Mouse (Mus musculus): Measurements from ENCODE around the gene Thbs4. TPM values are rescaled to one million over a fixed set of nuclear protein-coding genes. Genes with fewer than 3 reads are reported as not detected.

Gene Thbs4
- polyA plus RNA-seq, 1 experiment from 2014 or later: 1.8 TPM

GRCm38 (mm10) chr13:92733252-92733651 is 61.4 kb downstream of the Thbs4 start:
- Histone ChIP-seq H3K9me3 (no peaks in the 10 kb centered on the region), H3K36me3 (replicated peaks) (no peaks in the 10 kb centered on the region), H3K4me3 (no peak overlapping the region), H3K27me3 (replicated peaks; ENCODE audit: low read depth, poor library complexity, severe bottlenecking) (no peaks in the 10 kb centered on the region), H3K4me1 (peaks cover 7% of the 10 kb centered on the region), H3K27ac (replicated peaks) (no peak overlapping the region)
- WGBS: 45% methylated on average over 9 of the region's 9 CpGs
- peak; percentile 67 for DNase-seq (ENCODE audit: low spot score)

GRCm38 (mm10) chr13:92732836-92733235 is 61.8 kb downstream of the Thbs4 start:
- H3K9me3 ChIP-seq: no peaks in the 10 kb centered on the region
- DNase-seq (ENCODE audit: low spot score): no peak
- H3K4me3 ChIP-seq: no peak overlapping the region
- H3K27me3 ChIP-seq (replicated peaks; ENCODE audit: low read depth, poor library complexity, severe bottlenecking): no peaks in the 10 kb centered on the region
- H3K4me1 ChIP-seq: peaks cover 7% of the 10 kb centered on the region
- 86% methylated on average over 5 of the region's 5 CpGs for WGBS
- H3K27ac ChIP-seq (replicated peaks): no peak overlapping the region
- no peaks in the 10 kb centered on the region for H3K36me3 ChIP-seq (replicated peaks)

GRCm38 (mm10) chr13:92731811-92732210 is 62.8 kb downstream of the Thbs4 start:
- Histone ChIP-seq H3K4me1 (peaks cover 4% of the 10 kb centered on the region), H3K36me3 (replicated peaks) (no peaks in the 10 kb centered on the region), H3K4me3 (no peak overlapping the region), H3K9me3 (no peaks in the 10 kb centered on the region), H3K27me3 (replicated peaks; ENCODE audit: low read depth, poor library complexity, severe bottlenecking) (no peaks in the 10 kb centered on the region), H3K27ac (replicated peaks) (no peak overlapping the region)
- DNase-seq (ENCODE audit: low spot score): no peak
- WGBS: 81% methylated on average over 6 of the region's 6 CpGs

GRCm38 (mm10) chr13:92729811-92730210 is 64.8 kb downstream of the Thbs4 start:
- H3K36me3 ChIP-seq (replicated peaks): no peaks in the 10 kb centered on the region
- H3K27ac ChIP-seq (replicated peaks): no peak overlapping the region
- no peak overlapping the region for H3K4me3 ChIP-seq
- WGBS: 63% methylated on average over 13 of the region's 13 CpGs
- H3K27me3 ChIP-seq (replicated peaks; ENCODE audit: low read depth, poor library complexity, severe bottlenecking): no peaks in the 10 kb centered on the region
- no peaks in the 10 kb centered on the region for H3K4me1 ChIP-seq
- H3K9me3 ChIP-seq: no peaks in the 10 kb centered on the region
- no peak for DNase-seq (ENCODE audit: low spot score)

GRCm38 (mm10) chr13:92722389-92722788 is 72.2 kb downstream of the Thbs4 start:
- no peak overlapping the region for H3K27ac ChIP-seq (replicated peaks)
- 84% methylated on average over 5 of the region's 5 CpGs for WGBS
- no peaks in the 10 kb centered on the region for H3K4me1 ChIP-seq
- no peaks in the 10 kb centered on the region for H3K36me3 ChIP-seq (replicated peaks)
- no peaks in the 10 kb centered on the region for H3K9me3 ChIP-seq
- no peak for DNase-seq (ENCODE audit: low spot score)
- H3K4me3 ChIP-seq: no peak overlapping the region
- H3K27me3 ChIP-seq (replicated peaks; ENCODE audit: low read depth, poor library complexity, severe bottlenecking): no peaks in the 10 kb centered on the region

- no peak overlapping the region for H3K4me3 ChIP-seq
- no peak overlapping the region for H3K27ac ChIP-seq (replicated peaks)
- H3K4me1 ChIP-seq: no peaks in the 10 kb centered on the region
- no peaks in the 10 kb centered on the region for H3K9me3 ChIP-seq
- DNase-seq (ENCODE audit: low spot score): no peak
- H3K36me3 ChIP-seq (replicated peaks): no peaks in the 10 kb centered on the region
- 89% methylated on average over 4 of the region's 4 CpGs for WGBS
- H3K27me3 ChIP-seq (replicated peaks; ENCODE audit: low read depth, poor library complexity, severe bottlenecking): no peaks in the 10 kb centered on the region
Measured at GRCm38 (mm10) chr13:92721006-92721405, 73.6 kb downstream of the Thbs4 start.

GRCm38 (mm10) chr13:92717851-92718665 is 76.6 kb downstream of the Thbs4 start:
- no peaks in the 10 kb centered on the region for H3K9me3 ChIP-seq
- no peaks in the 10 kb centered on the region for H3K27me3 ChIP-seq (replicated peaks; ENCODE audit: low read depth, poor library complexity, severe bottlenecking)
- no peaks in the 10 kb centered on the region for H3K4me1 ChIP-seq
- H3K36me3 ChIP-seq (replicated peaks): no peaks in the 10 kb centered on the region
- DNase-seq (ENCODE audit: low spot score): no peak
- 94% methylated on average over 3 of the region's 3 CpGs for WGBS
- H3K4me3 ChIP-seq: no peak overlapping the region
- H3K27ac ChIP-seq (replicated peaks): no peak overlapping the region

- H3K9me3 ChIP-seq: no peaks in the 10 kb centered on the region
- no peak overlapping the region for H3K4me3 ChIP-seq
- H3K27me3 ChIP-seq (replicated peaks; ENCODE audit: low read depth, poor library complexity, severe bottlenecking): no peaks in the 10 kb centered on the region
- peaks cover 9% of the 10 kb centered on the region for H3K36me3 ChIP-seq (replicated peaks)
- 93% methylated on average over 4 of the region's 4 CpGs for WGBS
- DNase-seq (ENCODE audit: low spot score): no peak
- H3K27ac ChIP-seq (replicated peaks): no peak overlapping the region
- peaks cover 15% of the 10 kb centered on the region for H3K4me1 ChIP-seq
Measured at GRCm38 (mm10) chr13:92712619-92713018, 82.0 kb downstream of the Thbs4 start.

GRCm38 (mm10) chr13:92711821-92712220 is 82.8 kb downstream of the Thbs4 start:
- Histone ChIP-seq H3K27me3 (replicated peaks; ENCODE audit: low read depth, poor library complexity, severe bottlenecking) (no peaks in the 10 kb centered on the region), H3K27ac (replicated peaks) (no peak overlapping the region), H3K9me3 (no peaks in the 10 kb centered on the region), H3K4me3 (no peak overlapping the region), H3K4me1 (peaks cover 15% of the 10 kb centered on the region), H3K36me3 (replicated peaks) (peaks cover 9% of the 10 kb centered on the region)
- 92% methylated on average over 1 of the region's 1 CpGs for WGBS
- no peak for DNase-seq (ENCODE audit: low spot score)

- Histone ChIP-seq H3K4me3 (no peak overlapping the region), H3K27me3 (replicated peaks; ENCODE audit: low read depth, poor library complexity, severe bottlenecking) (peaks cover 9% of the 10 kb centered on the region; the same call in 1 of the 2 replicates), H3K9me3 (no peaks in the 10 kb centered on the region), H3K27ac (replicated peaks) (no peak overlapping the region), H3K4me1 (peaks cover 15% of the 10 kb centered on the region), H3K36me3 (replicated peaks) (peaks cover 18% of the 10 kb centered on the region)
- no peak for DNase-seq (ENCODE audit: low spot score)
- 75% methylated on average over 1 of the region's 1 CpGs for WGBS
Measured at GRCm38 (mm10) chr13:92710361-92710760, 84.3 kb downstream of the Thbs4 start.

- no peaks in the 10 kb centered on the region for H3K9me3 ChIP-seq
Measured at GRCm38 (mm10) chr13:92709535-92709934, 85.1 kb downstream of the Thbs4 start.

GRCm38 (mm10) chr13:92708466-92708865 is 86.2 kb downstream of the Thbs4 start:
- 78% methylated on average over 1 of the region's 1 CpGs for WGBS
- peaks cover 13% of the 10 kb centered on the region; the same call in 1 of the 2 replicates for H3K27me3 ChIP-seq (replicated peaks; ENCODE audit: low read depth, poor library complexity, severe bottlenecking)

More at GRCm38 (mm10) chr13:92709535-92709934, 85.1 kb downstream of the Thbs4 start:
- peaks cover 18% of the 10 kb centered on the region for H3K36me3 ChIP-seq (replicated peaks)
- H3K4me1 ChIP-seq: peaks cover 17% of the 10 kb centered on the region
- H3K27ac ChIP-seq (replicated peaks): no peak overlapping the region
- 25% methylated on average over 3 of the region's 3 CpGs for WGBS
- H3K4me3 ChIP-seq: no peak overlapping the region
- peaks cover 13% of the 10 kb centered on the region; the same call in 1 of the 2 replicates for H3K27me3 ChIP-seq (replicated peaks; ENCODE audit: low read depth, poor library complexity, severe bottlenecking)
- DNase-seq (ENCODE audit: low spot score): peak; percentile 7

GRCm38 (mm10) chr13:92707941-92708340 is 86.7 kb downstream of the Thbs4 start:
- WGBS: 67% methylated on average over 2 of the region's 2 CpGs
- DNase-seq (ENCODE audit: low spot score): no peak

More at GRCm38 (mm10) chr13:92708466-92708865, 86.2 kb downstream of the Thbs4 start:
- H3K36me3 ChIP-seq (replicated peaks): peaks cover 18% of the 10 kb centered on the region
- no peak overlapping the region for H3K27ac ChIP-seq (replicated peaks)
- DNase-seq (ENCODE audit: low spot score): no peak
- H3K4me3 ChIP-seq: no peak overlapping the region
- no peaks in the 10 kb centered on the region for H3K9me3 ChIP-seq
- peaks cover 26% of the 10 kb centered on the region for H3K4me1 ChIP-seq

More at GRCm38 (mm10) chr13:92707941-92708340, 86.7 kb downstream of the Thbs4 start:
- H3K9me3 ChIP-seq: no peaks in the 10 kb centered on the region
- H3K36me3 ChIP-seq (replicated peaks): peaks cover 18% of the 10 kb centered on the region
- no peak overlapping the region for H3K4me3 ChIP-seq
- H3K27ac ChIP-seq (replicated peaks): no peak overlapping the region
- H3K27me3 ChIP-seq (replicated peaks; ENCODE audit: low read depth, poor library complexity, severe bottlenecking): peaks cover 13% of the 10 kb centered on the region; the same call in 1 of the 2 replicates
- peaks cover 31% of the 10 kb centered on the region for H3K4me1 ChIP-seq
